18 mouse cellular contexts compared by ENCODE assay signal in genomic region chr4:99134522-99134921, GRCm38 (mm10).
"Had no signal": no experiment of that assay in that cellular context is flagged by ENCODE, and none has a peak within 500 bp of the region (broad histone marks: within the 10 kb centered on the region; RNA-seq: fewer than 3 reads in every experiment).

No protein-coding gene starts in this region.

- ATAC-seq: midbrain, embryonic 16.5 days had no signal

- DNase-seq: lung, embryonic 14.5 days; lung, postnatal 10 days; lung, postnatal 4 days; midbrain, embryonic 14.5 days; retina, postnatal 1 day; right cerebral cortex, adult 18-20 months; right cerebral cortex, postnatal 25 days; right cerebral cortex, postnatal 4 days; spleen, adult 18-20 months; thymus, adult 18-20 months; thymus, postnatal 14 days; thymus, postnatal 36 days had no signal

- H3K27ac ChIP-seq: midbrain, embryonic 10.5 days; midbrain, embryonic 12.5 days; neural tube, embryonic 13.5 days; neural tube, embryonic 15.5 days had no signal

- H3K4me3 ChIP-seq: midbrain, embryonic 10.5 days; midbrain, embryonic 12.5 days; myocyte; neural tube, embryonic 13.5 days; neural tube, embryonic 15.5 days had no signal
